Mouse (Mus musculus): ENCODE data around the gene Ano8. TPM values are rescaled to one million over a fixed set of nuclear protein-coding genes. Genes with fewer than 3 reads are reported as not detected.

Gene Ano8
- polyA plus RNA-seq, 1 experiment from 2014 or later: 6.3 TPM

DNA sequence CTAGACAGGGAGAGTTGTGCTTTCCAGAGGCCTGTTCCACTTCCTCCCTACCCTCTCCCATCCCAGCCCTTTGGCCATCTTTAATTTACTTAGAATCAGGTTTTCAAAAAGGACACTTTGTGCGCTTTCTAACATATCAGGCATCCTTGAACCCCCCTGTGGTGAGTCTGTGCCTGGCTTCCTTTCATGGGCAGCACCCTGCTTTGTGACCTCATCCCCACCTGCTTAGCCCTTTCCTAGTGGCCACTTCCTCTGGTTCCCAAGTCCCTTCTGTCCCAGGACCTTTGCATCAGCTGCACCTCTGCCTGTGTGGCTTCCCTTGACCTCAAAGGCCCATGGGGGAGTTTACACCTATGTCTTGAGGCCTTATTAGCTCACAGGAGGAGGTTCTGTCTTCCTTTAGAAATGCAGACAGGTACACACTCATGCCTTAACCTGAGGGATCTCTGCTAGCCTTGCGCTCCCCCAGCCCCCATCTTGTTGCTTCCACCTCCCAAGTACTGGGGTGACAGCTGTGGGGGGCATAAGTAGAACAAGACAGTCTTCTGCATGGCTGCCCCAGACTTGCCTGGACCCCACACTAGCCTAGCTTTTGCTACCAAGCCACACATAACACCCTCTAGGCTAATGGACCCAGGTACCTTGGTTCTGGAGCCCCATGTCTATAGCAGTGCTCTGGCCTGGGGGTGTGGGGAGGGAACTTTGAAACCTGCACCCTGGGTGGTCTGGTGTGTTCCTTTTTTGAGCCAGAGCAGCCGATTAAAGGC is 15.4 kb downstream of the Ano8 start:
- H3K27ac ChIP-seq (ENCODE audit: low read depth, low read length): no peak overlapping the region
- ATAC-seq (ENCODE audit: insufficient read depth, low FRiP score, low TSS enrichment) (no peak), DNase-seq (ENCODE audit: low spot score) (no peak)
- peak overlapping the region; percentile 73 for H3K9ac ChIP-seq (ENCODE audit: low read length)
- peak overlapping the region; percentile 91 for H3K4me3 ChIP-seq (ENCODE audit: low read depth, low read length)
- H3K27me3 ChIP-seq (ENCODE audit: control insufficient read depth, insufficient read depth, low read length): no peaks in the 10 kb centered on the region
- WGBS: 96% methylated on average over 3 of the region's 3 CpGs
- H3K4me2 ChIP-seq (ENCODE audit: low read depth): peak overlapping the region; percentile 88
- H3K9me3 ChIP-seq (ENCODE audit: control insufficient read depth, low read length): no peaks in the 10 kb centered on the region
- peaks cover 7% of the 10 kb centered on the region; the same call in 1 of the 2 replicates for H3K36me3 ChIP-seq (ENCODE audit: control insufficient read depth, insufficient read depth, low read length)
- peaks cover 9% of the 10 kb centered on the region for H3K4me1 ChIP-seq (ENCODE audit: control insufficient read depth, insufficient read depth, low read length)

DNA sequence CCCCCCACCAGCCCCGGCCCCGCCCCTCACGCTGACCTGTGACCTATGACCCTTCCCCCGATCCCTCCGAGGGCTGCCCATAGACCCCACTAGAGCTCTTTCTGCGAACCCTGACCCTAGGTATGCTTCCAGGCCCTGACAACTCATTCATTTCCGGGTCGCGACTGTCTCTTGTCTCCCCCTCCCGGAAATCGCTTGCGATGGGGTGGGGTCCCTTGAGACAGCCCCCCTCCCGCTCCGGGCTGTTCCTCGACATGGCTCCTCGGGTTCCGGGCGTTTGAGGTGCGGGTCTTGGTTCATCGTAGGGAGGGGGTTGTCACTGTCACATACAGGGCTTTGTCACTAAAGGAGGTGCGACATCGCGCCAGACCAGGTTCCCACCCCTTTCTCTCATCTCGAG is 16.4 kb downstream of the Ano8 start:
- H3K27ac ChIP-seq (ENCODE audit: low read depth, low read length): peak overlapping the region; percentile 67
- H3K36me3 ChIP-seq (ENCODE audit: control insufficient read depth, insufficient read depth, low read length): peaks cover 7% of the 10 kb centered on the region; the same call in 1 of the 2 replicates
- 0% methylated on average over 22 of the region's 24 CpGs for WGBS
- no peaks in the 10 kb centered on the region for H3K27me3 ChIP-seq (ENCODE audit: control insufficient read depth, insufficient read depth, low read length)
- peak overlapping the region; percentile 73 for H3K9ac ChIP-seq (ENCODE audit: low read length)
- peaks cover 10% of the 10 kb centered on the region for H3K4me1 ChIP-seq (ENCODE audit: control insufficient read depth, insufficient read depth, low read length)
- H3K4me3 ChIP-seq (ENCODE audit: low read depth, low read length): peak overlapping the region; percentile 91
- ATAC-seq (ENCODE audit: insufficient read depth, low FRiP score, low TSS enrichment) (peak; percentile 39; the same call in 1 of the 2 replicates), DNase-seq (ENCODE audit: low spot score) (peak; percentile 59)
- H3K9me3 ChIP-seq (ENCODE audit: control insufficient read depth, low read length): no peaks in the 10 kb centered on the region
- peak overlapping the region; percentile 88 for H3K4me2 ChIP-seq (ENCODE audit: low read depth)

DNA sequence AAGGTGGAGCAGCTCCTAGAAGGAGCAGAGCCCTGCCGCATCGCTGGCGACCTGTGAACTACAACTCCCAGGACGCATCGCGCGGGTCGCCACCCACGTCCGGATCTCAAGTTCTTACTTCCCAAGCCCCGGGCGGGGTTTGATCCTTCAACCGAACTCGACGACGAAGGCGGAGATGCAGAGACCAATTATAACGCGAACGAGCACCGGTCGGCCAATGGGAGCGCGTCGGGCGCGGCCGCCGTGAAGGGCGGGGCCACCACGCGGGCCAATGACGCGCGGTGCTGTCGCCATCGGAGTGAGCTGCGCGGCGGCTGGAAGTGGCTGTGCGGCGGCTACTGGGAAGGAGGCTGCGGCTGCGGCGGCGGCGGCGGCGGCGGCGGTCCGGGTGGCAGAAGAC is 16.8 kb downstream of the Ano8 start, which contains the start of gene Dda1:
TSS of gene Dda1 (plus strand) at position 284 of the 400 bp plus-strand sequence.
- H3K4me1 ChIP-seq (ENCODE audit: control insufficient read depth, insufficient read depth, low read length): peaks cover 14% of the 10 kb centered on the region
- DNase-seq (ENCODE audit: low spot score): peak; percentile 99
- H3K36me3 ChIP-seq (ENCODE audit: control insufficient read depth, insufficient read depth, low read length): peaks cover 5% of the 10 kb centered on the region; the same call in 1 of the 2 replicates
- peak within 1 kb of the TSS; percentile 91 for H3K4me3 ChIP-seq (ENCODE audit: low read depth, low read length)
- H3K9ac ChIP-seq (ENCODE audit: low read length): peak within 1 kb of the TSS; percentile 73
- peak within 1 kb of the TSS; percentile 88 for H3K4me2 ChIP-seq (ENCODE audit: low read depth)
- no peaks in the 10 kb centered on the region for H3K27me3 ChIP-seq (ENCODE audit: control insufficient read depth, insufficient read depth, low read length)
- H3K9me3 ChIP-seq (ENCODE audit: control insufficient read depth, low read length): no peaks in the 10 kb centered on the region
- 0% methylated on average over 52 of the region's 52 CpGs for WGBS
- H3K27ac ChIP-seq (ENCODE audit: low read depth, low read length): peak within 1 kb of the TSS; percentile 67
- peak; percentile 84 for ATAC-seq (ENCODE audit: insufficient read depth, low FRiP score, low TSS enrichment)

DNA sequence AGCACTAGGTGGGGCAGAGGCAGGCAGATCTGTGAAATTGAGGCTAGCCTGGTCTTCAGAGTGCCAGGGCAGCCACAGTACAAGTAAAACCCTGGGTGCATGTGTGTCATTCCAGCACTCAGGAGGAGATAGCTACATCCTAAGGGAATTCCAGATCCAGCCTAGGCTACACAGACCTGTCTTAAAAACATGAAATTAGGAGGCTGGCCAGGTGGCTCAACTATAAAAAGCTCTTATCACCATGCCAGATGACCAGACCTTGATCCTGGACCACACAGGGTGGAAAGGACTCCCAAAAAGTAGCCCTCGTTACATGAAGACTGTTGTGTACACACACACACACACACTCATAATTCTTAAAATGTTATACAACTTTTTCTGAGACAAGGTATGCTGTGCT is 17.8 kb downstream of the Ano8 start:
- 94% methylated on average over 1 of the region's 1 CpGs for WGBS
- no peaks in the 10 kb centered on the region for H3K9me3 ChIP-seq (ENCODE audit: control insufficient read depth, low read length)
- H3K36me3 ChIP-seq (ENCODE audit: control insufficient read depth, insufficient read depth, low read length): peaks cover 5% of the 10 kb centered on the region; the same call in 1 of the 2 replicates
- DNase-seq (ENCODE audit: low spot score) (no peak), ATAC-seq (ENCODE audit: insufficient read depth, low FRiP score, low TSS enrichment) (no peak)
- no peak overlapping the region for H3K4me3 ChIP-seq (ENCODE audit: low read depth, low read length)
- no peaks in the 10 kb centered on the region for H3K27me3 ChIP-seq (ENCODE audit: control insufficient read depth, insufficient read depth, low read length)
- peaks cover 17% of the 10 kb centered on the region for H3K4me1 ChIP-seq (ENCODE audit: control insufficient read depth, insufficient read depth, low read length)
- no peak overlapping the region for H3K4me2 ChIP-seq (ENCODE audit: low read depth)
- H3K27ac ChIP-seq (ENCODE audit: low read depth, low read length): no peak overlapping the region
- no peak overlapping the region for H3K9ac ChIP-seq (ENCODE audit: low read length)

DNA sequence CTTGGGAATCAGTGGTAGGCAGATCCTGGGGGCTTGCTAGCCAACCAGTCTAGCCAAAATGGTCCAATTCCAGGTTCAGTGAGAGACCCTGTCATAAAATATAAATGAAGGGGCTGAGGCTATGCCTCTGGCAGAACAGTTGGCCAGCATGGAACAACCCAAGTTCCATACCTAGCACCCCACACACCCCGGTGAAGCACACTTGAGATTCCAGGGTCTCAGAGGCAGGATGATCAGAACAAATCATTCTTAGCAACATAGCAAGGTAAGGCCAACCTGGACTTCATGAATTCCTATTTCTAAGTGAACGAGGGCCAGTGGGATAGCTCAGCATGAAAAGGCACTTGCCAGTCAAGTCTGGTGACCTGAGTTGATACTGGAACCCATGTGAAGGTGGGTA is 18.6 kb downstream of the Ano8 start:
- Histone ChIP-seq H3K9me3 (ENCODE audit: control insufficient read depth, low read length) (no peaks in the 10 kb centered on the region), H3K27me3 (ENCODE audit: control insufficient read depth, insufficient read depth, low read length) (no peaks in the 10 kb centered on the region), H3K4me3 (ENCODE audit: low read depth, low read length) (no peak overlapping the region), H3K4me2 (ENCODE audit: low read depth) (no peak overlapping the region), H3K27ac (ENCODE audit: low read depth, low read length) (no peak overlapping the region), H3K36me3 (ENCODE audit: control insufficient read depth, insufficient read depth, low read length) (peaks cover 3% of the 10 kb centered on the region; the same call in 1 of the 2 replicates), H3K9ac (ENCODE audit: low read length) (no peak overlapping the region), H3K4me1 (ENCODE audit: control insufficient read depth, insufficient read depth, low read length) (peaks cover 20% of the 10 kb centered on the region)
- no peak for DNase-seq (ENCODE audit: low spot score)
- ATAC-seq (ENCODE audit: insufficient read depth, low FRiP score, low TSS enrichment): no peak
- 91% methylated on average over 2 of the region's 2 CpGs for WGBS

DNA sequence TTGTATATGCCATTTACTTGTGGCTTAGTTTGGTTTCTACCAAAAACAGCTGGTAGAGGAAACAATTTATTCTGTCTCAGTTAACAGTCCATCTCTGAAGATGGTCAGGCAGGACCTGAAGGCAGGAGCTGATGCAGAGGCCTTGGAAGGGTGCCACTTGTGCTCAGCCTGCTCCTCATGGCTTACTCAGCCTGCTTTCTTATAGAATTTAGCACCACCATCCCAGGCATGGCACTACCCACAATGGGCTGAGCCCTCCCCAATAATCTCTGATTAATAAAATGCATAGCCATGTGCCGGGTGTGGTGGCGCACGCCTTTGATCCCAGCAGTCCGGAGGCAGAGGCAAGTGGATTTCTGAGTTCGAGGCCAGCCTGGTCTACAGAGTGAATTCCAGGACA is 19.6 kb downstream of the Ano8 start:
- Histone ChIP-seq H3K9ac (ENCODE audit: low read length) (no peak overlapping the region), H3K4me2 (ENCODE audit: low read depth) (no peak overlapping the region), H3K27me3 (ENCODE audit: control insufficient read depth, insufficient read depth, low read length) (no peaks in the 10 kb centered on the region), H3K4me3 (ENCODE audit: low read depth, low read length) (no peak overlapping the region), H3K9me3 (ENCODE audit: control insufficient read depth, low read length) (no peaks in the 10 kb centered on the region), H3K36me3 (ENCODE audit: control insufficient read depth, insufficient read depth, low read length) (peaks cover 4% of the 10 kb centered on the region; the same call in 1 of the 2 replicates), H3K4me1 (ENCODE audit: control insufficient read depth, insufficient read depth, low read length) (peaks cover 22% of the 10 kb centered on the region), H3K27ac (ENCODE audit: low read depth, low read length) (no peak overlapping the region)
- no peak for ATAC-seq (ENCODE audit: insufficient read depth, low FRiP score, low TSS enrichment)
- WGBS: 98% methylated on average over 5 of the region's 5 CpGs
- DNase-seq (ENCODE audit: low spot score): no peak

DNA sequence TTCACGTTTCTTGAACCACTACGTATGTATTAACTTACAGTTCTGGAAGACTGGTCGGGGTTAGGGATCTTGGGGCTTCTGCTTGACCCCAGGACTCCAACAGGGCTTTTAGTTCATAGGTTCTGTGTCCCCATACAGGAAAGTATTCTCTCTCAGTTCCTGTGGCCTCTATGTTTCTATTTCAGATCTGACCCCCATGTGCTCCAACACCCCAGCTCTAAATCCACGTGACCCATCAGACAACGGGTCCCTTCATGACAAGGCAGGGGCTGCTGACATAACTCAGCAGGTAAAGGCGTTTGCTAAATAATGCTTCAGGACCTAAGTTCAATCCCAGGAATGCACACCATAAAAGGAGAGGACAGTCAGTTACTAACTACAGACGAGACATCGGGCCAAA is 20.0 kb downstream of the Ano8 start:
- no peaks in the 10 kb centered on the region for H3K27me3 ChIP-seq (ENCODE audit: control insufficient read depth, insufficient read depth, low read length)
- WGBS: 82% methylated on average over 8 of the region's 8 CpGs
- H3K27ac ChIP-seq (ENCODE audit: low read depth, low read length): no peak overlapping the region
- ATAC-seq (ENCODE audit: insufficient read depth, low FRiP score, low TSS enrichment): no peak
- peak overlapping the region; percentile 88 for H3K4me2 ChIP-seq (ENCODE audit: low read depth)
- peak overlapping the region; percentile 63 for H3K4me3 ChIP-seq (ENCODE audit: low read depth, low read length)
- peaks cover 22% of the 10 kb centered on the region for H3K4me1 ChIP-seq (ENCODE audit: control insufficient read depth, insufficient read depth, low read length)
- DNase-seq (ENCODE audit: low spot score): no peak
- peak overlapping the region; percentile 76; the same call in 1 of the 2 replicates for H3K9ac ChIP-seq (ENCODE audit: low read length)
- H3K9me3 ChIP-seq (ENCODE audit: control insufficient read depth, low read length): no peaks in the 10 kb centered on the region
- peaks cover 6% of the 10 kb centered on the region for H3K36me3 ChIP-seq (ENCODE audit: control insufficient read depth, insufficient read depth, low read length)

DNA sequence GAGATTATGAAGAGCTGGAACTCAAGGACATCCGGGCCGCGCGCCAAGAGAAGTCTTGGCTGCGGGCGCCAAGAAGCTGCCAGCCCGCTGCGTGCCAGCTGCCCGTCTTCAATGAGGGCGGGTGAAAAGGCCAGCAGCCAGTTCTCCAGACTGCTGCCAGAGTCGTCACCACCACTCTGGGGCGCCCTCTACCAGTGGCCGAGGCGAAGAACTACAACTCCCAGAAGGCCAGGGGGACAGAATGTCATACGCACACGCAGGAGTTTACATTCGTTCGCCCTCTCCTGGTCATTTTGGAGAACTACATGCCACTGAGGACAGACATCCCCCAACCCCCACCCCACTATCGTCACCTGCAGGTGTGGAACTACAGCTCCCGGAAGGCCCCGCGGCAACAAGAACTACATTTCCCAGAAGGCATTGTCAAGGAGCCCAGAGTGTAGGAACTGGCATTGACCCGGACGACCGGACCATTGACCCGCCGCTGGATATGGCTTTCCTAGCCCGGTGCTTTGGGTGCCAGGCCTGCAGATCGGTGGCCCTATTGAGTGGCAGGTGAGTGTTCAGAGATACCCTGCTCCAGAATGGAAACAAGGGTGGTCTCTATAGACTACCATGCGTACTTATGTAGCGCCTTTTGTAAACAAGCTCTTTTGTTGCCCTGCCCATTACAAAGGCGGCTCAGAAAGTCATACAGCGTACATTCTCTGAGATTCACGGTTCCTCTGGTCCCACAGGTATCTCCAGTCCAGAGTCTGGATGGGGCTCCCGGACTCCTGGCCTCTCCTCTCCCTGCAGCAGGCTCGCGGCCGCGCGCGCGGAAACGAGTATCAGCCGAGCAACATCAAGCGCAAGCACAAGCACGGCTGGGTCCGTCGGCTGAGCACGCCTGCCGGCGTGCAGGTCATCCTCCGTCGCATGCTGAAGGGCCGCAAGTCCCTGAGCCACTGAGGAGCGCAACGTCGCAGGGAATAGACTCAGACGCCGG is 21.0 kb downstream of the Ano8 start, which contains the start of gene Mrpl34:
TSS of gene Mrpl34 (plus strand) at position 447 of the 988 bp plus-strand sequence.
- ATAC-seq (ENCODE audit: insufficient read depth, low FRiP score, low TSS enrichment) (peak; percentile 68), DNase-seq (ENCODE audit: low spot score) (peak; percentile 97)
- H3K9me3 ChIP-seq (ENCODE audit: control insufficient read depth, low read length): no peaks in the 10 kb centered on the region
- H3K4me2 ChIP-seq (ENCODE audit: low read depth): peak within 1 kb of the TSS; percentile 88
- peak within 1 kb of the TSS; percentile 76 for H3K9ac ChIP-seq (ENCODE audit: low read length)
- no peaks in the 10 kb centered on the region for H3K27me3 ChIP-seq (ENCODE audit: control insufficient read depth, insufficient read depth, low read length)
- H3K4me3 ChIP-seq (ENCODE audit: low read depth, low read length): peak within 1 kb of the TSS; percentile 93
- H3K36me3 ChIP-seq (ENCODE audit: control insufficient read depth, insufficient read depth, low read length): peaks cover 6% of the 10 kb centered on the region
- WGBS: under 1% methylated on average over 59 of the region's 59 CpGs
- H3K27ac ChIP-seq (ENCODE audit: low read depth, low read length): peak within 1 kb of the TSS; percentile 28
- H3K4me1 ChIP-seq (ENCODE audit: control insufficient read depth, insufficient read depth, low read length): peaks cover 19% of the 10 kb centered on the region
